Mouse (Mus musculus): ENCODE data around the gene Pla2g4b. TPM values are rescaled to one million over a fixed set of nuclear protein-coding genes. Genes with fewer than 3 reads are reported as not detected.

Gene Pla2g4b
- polyA plus RNA-seq, 1 experiment from 2014 or later = 3.9 TPM

DNA sequence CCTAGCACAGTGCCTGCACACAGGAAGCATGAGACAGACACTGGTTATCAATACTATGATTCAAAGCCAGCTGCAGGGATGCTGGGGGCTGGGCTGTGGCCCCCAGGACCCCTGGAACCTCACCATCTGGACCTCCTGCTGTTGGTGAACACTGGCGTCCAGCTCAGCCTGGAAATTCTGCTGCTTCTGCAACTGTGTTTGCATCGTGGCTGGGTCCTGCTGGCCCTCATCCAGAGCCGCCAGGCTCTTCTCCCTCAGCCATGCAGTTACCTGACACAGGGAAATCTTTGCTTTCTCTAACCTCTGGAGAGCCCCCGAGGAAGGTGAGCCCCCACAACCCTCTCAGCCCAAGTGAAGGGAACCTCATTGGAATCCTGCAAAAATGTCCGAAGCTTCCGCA, 18.2 kb downstream of the Pla2g4b start:
- H3K36me3 ChIP-seq = no peaks in the 10 kb centered on the region
- H3K4me1 ChIP-seq = peaks cover 20% of the 10 kb centered on the region
- ATAC-seq (ENCODE audit: insufficient number of reproducible peaks, low FRiP score, low TSS enrichment, low read depth) = no peak
- no peaks in the 10 kb centered on the region for H3K27me3 ChIP-seq
- H3K4me2 ChIP-seq = no peak overlapping the region
- WGBS = 50% methylated on average over 6 of the region's 6 CpGs
- H3K27ac ChIP-seq = no peak overlapping the region
- no peaks in the 10 kb centered on the region for H3K9me3 ChIP-seq
- no peak overlapping the region for H3K4me3 ChIP-seq
- H3K9ac ChIP-seq = no peak overlapping the region

DNA sequence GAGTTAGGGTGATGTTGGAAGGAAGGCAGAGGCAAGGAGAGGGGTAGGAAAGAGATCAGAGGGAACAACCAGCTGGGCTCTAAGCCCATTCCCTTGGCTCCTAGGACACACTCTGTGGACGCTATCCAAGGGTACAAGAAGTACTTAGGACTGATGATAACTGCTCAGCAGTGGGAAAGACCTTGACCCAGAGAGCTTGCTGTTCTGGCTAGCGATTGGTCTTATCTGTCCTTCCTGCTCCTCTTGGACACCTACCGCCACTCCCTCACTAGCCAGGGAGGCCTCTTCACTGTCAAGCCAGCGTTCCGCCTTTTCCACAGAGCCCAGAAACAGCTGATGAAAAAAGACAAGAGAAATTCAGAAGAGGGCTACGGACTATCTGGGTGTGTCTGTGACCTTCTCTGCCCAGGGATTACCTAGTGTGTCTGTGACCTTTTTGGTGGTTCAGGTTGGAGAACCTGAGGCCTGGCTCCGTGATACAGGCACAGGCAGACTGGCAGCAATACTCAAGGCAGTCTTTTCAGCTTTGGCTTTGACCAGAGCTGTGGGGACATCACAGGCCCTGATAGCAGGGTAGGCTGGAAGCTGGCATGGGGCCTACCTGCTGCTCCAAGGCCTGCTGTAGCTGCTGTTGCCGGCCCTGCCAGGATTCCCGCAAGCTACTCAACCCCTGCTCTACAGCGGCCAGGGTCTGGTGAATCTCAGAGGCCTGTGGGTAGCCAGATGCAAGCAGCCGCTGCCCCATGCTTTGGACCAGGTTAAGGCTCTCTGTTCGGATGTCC, 21.7 kb downstream of the Pla2g4b start:
- no peak for ATAC-seq (ENCODE audit: insufficient number of reproducible peaks, low FRiP score, low TSS enrichment, low read depth)
- H3K4me3 ChIP-seq = no peak overlapping the region
- 86% methylated on average over 12 of the region's 12 CpGs for WGBS
- no peaks in the 10 kb centered on the region for H3K9me3 ChIP-seq
- no peak overlapping the region for H3K27ac ChIP-seq
- no peak overlapping the region for H3K9ac ChIP-seq
- no peak overlapping the region for H3K4me2 ChIP-seq
- H3K36me3 ChIP-seq = no peaks in the 10 kb centered on the region
- peaks cover 11% of the 10 kb centered on the region; the same call in 1 of the 2 replicates for H3K4me1 ChIP-seq
- H3K27me3 ChIP-seq = no peaks in the 10 kb centered on the region

DNA sequence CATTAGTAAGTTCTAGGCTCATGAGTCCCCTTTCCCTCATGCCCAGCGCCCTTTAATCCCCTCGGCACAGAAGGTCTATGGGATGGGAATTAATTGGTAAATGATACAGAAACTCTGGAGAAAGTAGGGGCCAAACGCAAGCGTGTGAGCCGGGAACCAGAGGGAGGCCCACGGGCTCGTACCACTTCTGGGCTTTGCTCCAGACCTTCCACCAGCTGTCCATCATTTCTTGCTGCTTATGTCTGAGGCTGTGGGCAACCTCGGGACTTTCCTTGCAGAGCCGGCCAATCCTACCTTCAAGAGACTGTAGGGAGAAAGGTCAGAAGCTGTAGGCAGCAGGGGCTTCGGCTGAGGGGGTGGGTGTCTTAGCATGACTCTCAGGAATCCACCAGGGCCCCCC, 22.7 kb downstream of the Pla2g4b start:
- no peaks in the 10 kb centered on the region for H3K9me3 ChIP-seq
- H3K4me2 ChIP-seq = no peak overlapping the region
- H3K27me3 ChIP-seq = no peaks in the 10 kb centered on the region
- H3K4me3 ChIP-seq = no peak overlapping the region
- 75% methylated on average over 10 of the region's 10 CpGs for WGBS
- H3K9ac ChIP-seq = no peak overlapping the region
- no peak for ATAC-seq (ENCODE audit: insufficient number of reproducible peaks, low FRiP score, low TSS enrichment, low read depth)
- no peaks in the 10 kb centered on the region for H3K36me3 ChIP-seq
- peaks cover 12% of the 10 kb centered on the region for H3K4me1 ChIP-seq
- H3K27ac ChIP-seq = no peak overlapping the region

DNA sequence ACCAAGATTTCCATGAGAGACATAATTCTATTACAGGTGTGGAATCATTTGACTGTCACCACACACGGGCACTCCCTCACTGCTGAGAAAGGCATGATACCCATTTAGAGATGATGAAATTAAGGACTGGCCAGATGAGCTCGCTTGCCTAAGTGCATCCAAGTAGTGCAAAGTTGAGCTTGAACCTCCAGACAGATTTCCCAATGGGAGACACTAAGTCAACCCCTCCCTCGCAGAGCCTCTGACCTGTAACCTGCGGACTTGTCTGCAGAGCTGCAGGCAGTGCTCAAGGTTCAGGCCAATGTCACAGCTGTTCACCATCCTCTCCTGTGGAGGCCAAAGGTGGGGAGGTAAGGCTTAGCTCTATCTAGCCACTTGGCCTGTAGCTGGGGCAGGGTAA, 25.6 kb downstream of the Pla2g4b start:
- 73% methylated on average over 4 of the region's 4 CpGs for WGBS
- no peaks in the 10 kb centered on the region for H3K36me3 ChIP-seq

DNA sequence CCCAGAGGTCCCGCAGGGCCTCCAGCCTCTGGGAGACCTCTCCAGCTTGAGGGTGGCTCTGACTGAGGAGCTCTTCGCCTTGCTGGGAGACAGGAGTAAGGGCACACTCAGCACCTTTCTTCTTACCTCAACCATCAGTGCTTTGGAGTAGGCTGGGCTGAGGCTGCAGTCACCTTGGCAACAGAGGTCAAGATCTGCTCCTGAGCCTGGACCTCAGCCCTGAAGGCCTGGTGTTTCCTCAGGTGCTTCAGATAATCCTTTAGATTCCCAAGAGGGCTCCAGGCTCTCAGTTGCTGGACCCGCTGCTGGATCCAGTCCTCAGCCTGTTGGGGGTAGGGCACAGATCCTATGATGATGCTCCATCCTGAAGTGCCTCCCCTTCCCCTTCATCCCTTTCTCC, 26.2 kb downstream of the Pla2g4b start:
- Histone ChIP-seq H3K9me3 (no peaks in the 10 kb centered on the region), H3K27ac (peak overlapping the region; percentile 22; the same call in 1 of the 2 replicates), H3K4me1 (peaks cover 16% of the 10 kb centered on the region), H3K27me3 (no peaks in the 10 kb centered on the region), H3K4me2 (no peak overlapping the region), H3K4me3 (no peak overlapping the region), H3K9ac (no peak overlapping the region), H3K36me3 (no peaks in the 10 kb centered on the region)
- no peak for ATAC-seq (ENCODE audit: insufficient number of reproducible peaks, low FRiP score, low TSS enrichment, low read depth)
- WGBS = 89% methylated on average over 3 of the region's 3 CpGs

More for the DNA sequence above, 25.6 kb downstream of the Pla2g4b start:
- no peak for ATAC-seq (ENCODE audit: insufficient number of reproducible peaks, low FRiP score, low TSS enrichment, low read depth)
- H3K4me1 ChIP-seq = peaks cover 16% of the 10 kb centered on the region
- no peak overlapping the region for H3K9ac ChIP-seq
- no peak overlapping the region for H3K4me2 ChIP-seq
- H3K4me3 ChIP-seq = no peak overlapping the region
- H3K27me3 ChIP-seq = no peaks in the 10 kb centered on the region
- H3K27ac ChIP-seq = peak overlapping the region; percentile 22; the same call in 1 of the 2 replicates
- no peaks in the 10 kb centered on the region for H3K9me3 ChIP-seq

DNA sequence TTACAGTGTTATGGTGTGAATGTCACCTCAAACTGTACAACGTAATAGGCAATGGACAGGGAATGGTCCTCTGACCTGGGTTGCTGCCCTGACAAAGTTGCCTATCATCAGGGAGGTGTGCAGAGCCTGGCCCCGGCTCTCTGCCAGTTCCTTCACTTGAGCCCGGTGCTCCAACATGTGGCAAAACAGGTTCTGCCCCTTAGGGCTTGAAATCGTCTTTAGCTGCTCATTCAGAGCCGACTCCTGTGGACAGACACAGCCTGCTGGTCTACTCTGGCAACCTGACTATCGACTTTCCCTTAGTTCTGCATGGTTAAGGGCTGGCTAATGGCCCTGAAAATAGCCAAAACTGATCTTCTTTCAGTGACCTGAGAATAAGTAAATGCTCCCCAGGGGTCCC, 27.0 kb downstream of the Pla2g4b start:
- no peaks in the 10 kb centered on the region for H3K9me3 ChIP-seq
- ATAC-seq (ENCODE audit: insufficient number of reproducible peaks, low FRiP score, low TSS enrichment, low read depth) = no peak

DNA sequence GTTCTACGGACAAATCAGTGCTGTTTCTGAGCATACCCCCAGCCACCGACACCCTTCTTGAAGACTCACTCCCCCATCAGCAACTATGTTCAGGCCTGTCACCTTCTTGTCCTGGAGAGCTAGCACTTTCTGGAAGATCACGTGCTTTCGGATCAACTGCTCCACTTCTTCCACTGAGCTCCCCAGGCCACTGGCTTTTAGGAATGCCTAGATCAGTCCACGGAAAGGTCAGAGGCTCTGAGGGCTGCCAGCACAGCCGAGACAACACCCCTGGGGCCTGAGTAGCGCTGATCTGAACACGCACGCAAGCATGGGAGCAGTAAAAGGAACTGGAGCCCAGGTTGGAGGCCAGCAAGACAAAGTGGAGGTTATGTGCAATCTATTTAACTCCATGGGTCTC, 27.4 kb downstream of the Pla2g4b start:
- ATAC-seq (ENCODE audit: insufficient number of reproducible peaks, low FRiP score, low TSS enrichment, low read depth) = no peak
- H3K27ac ChIP-seq = peak overlapping the region; percentile 47; the same call in 1 of the 2 replicates

More for the DNA sequence above, 27.0 kb downstream of the Pla2g4b start:
- H3K4me3 ChIP-seq = no peak overlapping the region
- no peaks in the 10 kb centered on the region for H3K27me3 ChIP-seq
- H3K36me3 ChIP-seq = no peaks in the 10 kb centered on the region
- WGBS = 40% methylated on average over 6 of the region's 6 CpGs
- H3K9ac ChIP-seq = no peak overlapping the region
- no peak overlapping the region for H3K4me2 ChIP-seq
- H3K27ac ChIP-seq = 0 out of 2 replicates have a peak overlapping the region, but pooled peaks have one; percentile 47
- H3K4me1 ChIP-seq = peaks cover 16% of the 10 kb centered on the region

DNA sequence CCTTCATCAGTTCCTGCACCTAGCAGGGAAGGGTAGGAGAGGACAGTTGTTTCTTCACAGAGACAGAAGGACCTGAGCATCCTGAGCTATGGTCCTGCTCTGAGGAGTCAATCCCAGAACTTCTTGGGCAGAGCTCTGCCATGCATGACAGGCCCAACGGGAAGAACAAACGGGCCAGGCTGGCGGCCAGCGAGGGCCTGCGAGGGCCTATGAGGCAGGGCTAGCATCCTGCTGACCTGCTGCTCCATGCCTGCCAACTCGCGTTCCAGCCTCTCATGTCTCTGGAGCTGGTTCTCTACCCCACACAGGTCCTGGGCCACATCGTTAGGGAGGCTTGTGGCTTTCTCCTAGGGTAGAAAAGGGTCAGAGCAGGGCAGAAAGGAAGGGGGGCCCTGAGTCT, 29.0 kb downstream of the Pla2g4b start:
- H3K27me3 ChIP-seq = no peaks in the 10 kb centered on the region
- no peak overlapping the region for H3K9ac ChIP-seq
- no peak overlapping the region for H3K27ac ChIP-seq
- 81% methylated on average over 8 of the region's 8 CpGs for WGBS
- H3K4me1 ChIP-seq = peaks cover 16% of the 10 kb centered on the region
- no peaks in the 10 kb centered on the region for H3K36me3 ChIP-seq
- H3K4me3 ChIP-seq = no peak overlapping the region
- ATAC-seq (ENCODE audit: insufficient number of reproducible peaks, low FRiP score, low TSS enrichment, low read depth) = no peak
- H3K4me2 ChIP-seq = no peak overlapping the region
- no peaks in the 10 kb centered on the region for H3K9me3 ChIP-seq

More for the DNA sequence above, 27.4 kb downstream of the Pla2g4b start:
- Histone ChIP-seq H3K4me3 (no peak overlapping the region), H3K27me3 (no peaks in the 10 kb centered on the region), H3K9me3 (no peaks in the 10 kb centered on the region), H3K9ac (no peak overlapping the region), H3K36me3 (no peaks in the 10 kb centered on the region), H3K4me2 (no peak overlapping the region), H3K4me1 (peaks cover 16% of the 10 kb centered on the region)
- WGBS = 59% methylated on average over 9 of the region's 9 CpGs

DNA sequence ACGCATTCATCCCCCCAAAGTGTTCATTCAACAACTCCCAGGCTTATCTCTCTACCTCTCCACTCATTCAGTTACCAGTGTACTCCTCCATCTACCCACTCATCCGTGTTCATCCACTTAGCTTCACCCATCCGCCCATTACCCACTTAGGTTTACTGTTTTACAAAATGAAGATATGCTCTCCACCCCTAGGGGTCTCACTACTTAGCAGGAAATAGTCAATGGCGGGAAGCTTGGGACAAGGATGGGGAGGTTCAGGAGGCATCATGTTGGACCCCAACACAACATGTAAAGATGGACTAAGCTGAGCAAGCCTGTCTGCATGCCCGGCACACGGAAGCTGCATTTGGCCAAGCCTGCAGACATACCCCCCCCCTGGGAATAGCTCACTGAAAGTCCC, 31.4 kb downstream of the Pla2g4b start:
- WGBS = 79% methylated on average over 6 of the region's 6 CpGs
- H3K4me2 ChIP-seq = no peak overlapping the region
- H3K9me3 ChIP-seq = no peaks in the 10 kb centered on the region
- ATAC-seq (ENCODE audit: insufficient number of reproducible peaks, low FRiP score, low TSS enrichment, low read depth) = no peak
- no peak overlapping the region for H3K4me3 ChIP-seq
- no peak overlapping the region for H3K9ac ChIP-seq
- H3K27me3 ChIP-seq = no peaks in the 10 kb centered on the region
- H3K36me3 ChIP-seq = no peaks in the 10 kb centered on the region
- no peak overlapping the region for H3K27ac ChIP-seq
- H3K4me1 ChIP-seq = peaks cover 27% of the 10 kb centered on the region

DNA sequence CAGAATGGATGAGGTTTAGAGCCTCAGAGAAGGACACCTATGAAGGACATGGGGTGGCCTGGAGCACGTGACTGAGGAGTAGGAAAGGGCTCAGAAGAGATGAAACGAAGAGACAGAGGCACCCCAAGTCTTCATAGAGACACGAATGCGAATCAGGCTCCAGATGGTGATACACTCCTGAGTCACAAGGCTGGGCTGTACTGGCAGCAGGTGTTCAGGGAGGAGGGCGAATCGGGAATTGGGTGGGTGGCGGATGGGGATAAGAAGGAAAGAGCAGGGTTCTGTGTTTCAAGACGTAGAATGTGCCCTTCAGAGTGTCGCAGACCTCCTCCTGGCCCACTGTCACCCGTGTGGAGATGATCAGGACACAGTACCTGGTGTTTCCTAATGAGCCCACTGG, 32.0 kb downstream of the Pla2g4b start:
- no peak for ATAC-seq (ENCODE audit: insufficient number of reproducible peaks, low FRiP score, low TSS enrichment, low read depth)
- no peaks in the 10 kb centered on the region for H3K9me3 ChIP-seq
- 89% methylated on average over 10 of the region's 10 CpGs for WGBS

DNA sequence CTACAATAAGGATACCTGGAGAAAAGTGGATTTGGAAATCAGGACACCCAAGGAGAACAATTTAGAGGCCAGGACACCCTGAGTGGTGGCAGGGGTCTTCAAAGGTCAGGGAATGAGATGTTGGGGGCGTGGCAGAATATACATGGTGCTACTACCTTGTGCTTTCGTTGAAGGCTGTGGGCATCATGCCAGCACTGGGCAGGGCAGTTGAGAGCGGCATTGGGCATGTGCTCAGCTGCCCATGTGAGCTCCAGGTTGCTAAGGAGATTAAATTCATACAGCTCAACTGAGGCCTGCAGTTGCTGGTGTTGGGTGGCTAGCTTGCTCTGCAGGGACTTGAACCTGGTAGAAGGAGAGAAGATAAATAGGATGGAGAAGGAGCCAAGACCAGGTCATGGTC, 33.0 kb downstream of the Pla2g4b start:
- no peaks in the 10 kb centered on the region for H3K27me3 ChIP-seq
- 78% methylated on average over 3 of the region's 3 CpGs for WGBS
- no peaks in the 10 kb centered on the region for H3K36me3 ChIP-seq
- no peak overlapping the region for H3K27ac ChIP-seq
- H3K4me3 ChIP-seq = no peak overlapping the region
- no peak overlapping the region for H3K4me2 ChIP-seq
- no peak for ATAC-seq (ENCODE audit: insufficient number of reproducible peaks, low FRiP score, low TSS enrichment, low read depth)
- no peaks in the 10 kb centered on the region for H3K9me3 ChIP-seq
- peaks cover 15% of the 10 kb centered on the region for H3K4me1 ChIP-seq
- H3K9ac ChIP-seq = no peak overlapping the region

More for the DNA sequence above, 32.0 kb downstream of the Pla2g4b start:
- H3K4me2 ChIP-seq = no peak overlapping the region
- no peaks in the 10 kb centered on the region for H3K27me3 ChIP-seq
- H3K4me3 ChIP-seq = no peak overlapping the region
- no peaks in the 10 kb centered on the region for H3K36me3 ChIP-seq
- H3K4me1 ChIP-seq = peaks cover 23% of the 10 kb centered on the region
- H3K27ac ChIP-seq = no peak overlapping the region
- H3K9ac ChIP-seq = no peak overlapping the region

DNA sequence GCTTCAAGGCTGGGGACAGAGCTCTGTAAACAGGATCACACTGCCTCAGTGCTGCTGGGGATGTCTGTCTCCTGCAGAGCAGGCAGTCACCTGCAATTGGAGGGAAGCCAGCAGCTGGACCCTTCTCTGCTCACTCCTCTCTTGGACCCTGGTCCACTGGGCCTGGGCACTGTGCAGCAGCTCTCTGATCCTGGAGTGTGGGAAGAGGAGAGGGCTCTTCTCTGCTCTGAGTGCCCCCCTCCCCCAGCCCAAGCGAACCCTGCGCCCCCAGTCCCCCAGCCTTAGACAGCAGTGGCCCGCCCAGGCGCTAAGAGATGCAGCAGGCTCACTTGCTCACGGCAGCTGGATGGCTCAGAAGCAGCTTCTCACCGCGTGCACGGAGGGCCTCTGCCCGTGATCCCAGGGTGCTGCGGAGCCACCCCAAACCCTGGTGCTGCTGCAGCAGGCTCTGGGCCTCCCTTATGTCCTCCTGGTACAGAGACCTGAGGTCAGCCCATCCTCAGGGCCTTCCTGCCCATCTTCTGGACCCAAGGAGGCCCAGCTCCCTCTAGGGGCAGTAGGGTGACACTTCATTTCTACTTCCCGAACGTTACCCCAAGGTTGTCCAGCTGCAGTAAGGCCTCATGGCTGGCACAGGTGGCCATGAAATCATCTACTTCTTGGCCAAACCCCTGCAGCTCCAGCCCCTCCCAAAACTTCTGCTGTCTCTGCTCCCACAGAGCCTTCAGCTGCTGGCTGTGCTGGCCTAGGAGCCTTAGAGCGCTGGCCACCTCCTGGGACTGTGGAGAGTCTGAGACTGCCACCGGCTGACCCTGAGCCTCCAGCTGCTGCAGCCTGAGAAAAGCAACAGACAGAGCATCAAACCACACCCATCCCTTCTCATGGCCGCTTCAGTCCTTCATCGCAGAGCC, 35.6 kb downstream of the Pla2g4b start:
- Histone ChIP-seq H3K27ac (peak overlapping the region; percentile 18; the same call in 1 of the 2 replicates), H3K4me3 (no peak overlapping the region), H3K9ac (no peak overlapping the region), H3K27me3 (no peaks in the 10 kb centered on the region), H3K36me3 (no peaks in the 10 kb centered on the region), H3K9me3 (no peaks in the 10 kb centered on the region), H3K4me2 (no peak overlapping the region), H3K4me1 (peaks cover 14% of the 10 kb centered on the region)
- 39% methylated on average over 16 of the region's 16 CpGs for WGBS
- peak; percentile 19; the same call in 1 of the 2 replicates for ATAC-seq (ENCODE audit: insufficient number of reproducible peaks, low FRiP score, low TSS enrichment, low read depth)
